Mouse (Mus musculus): Measurements from ENCODE around the gene Mcoln3. TPM values are rescaled to one million over a fixed set of nuclear protein-coding genes. Genes with fewer than 3 reads are reported as not detected.

Mcoln3 gene
- 0.06 and 0.27 TPM in 2 replicates for polyA plus RNA-seq (2012; rRNA removed)

- no peak for DNase-seq (ENCODE audit: low read depth, low spot score)
- WGBS, result 12% methylated on average over 35 of the region's 35 CpGs
These were observed at the start of gene Mcoln3 for GRCm38 (mm10) chr3:146117258-146117996. TSS of gene Mcoln3 (plus strand) at chr3:146117450.

GRCm38 (mm10) chr3:146069276-146069675 lies 48.0 kb upstream of the Mcoln3 start:
- WGBS, result 76% methylated on average over 4 of the region's 4 CpGs
- DNase-seq (ENCODE audit: low read depth, low spot score), result no peak

- WGBS, result 66% methylated on average over 7 of the region's 7 CpGs
- no peak for DNase-seq (ENCODE audit: low read depth, low spot score)
These were observed 44.5 kb upstream of the Mcoln3 start for GRCm38 (mm10) chr3:146072780-146073179.

GRCm38 (mm10) chr3:146080241-146080640 lies 37.0 kb upstream of the Mcoln3 start:
- DNase-seq (ENCODE audit: low read depth, low spot score), result no peak
- WGBS, result 86% methylated on average over 12 of the region's 12 CpGs

GRCm38 (mm10) chr3:146090988-146091657 lies 26.1 kb upstream of the Mcoln3 start:
- no peak for DNase-seq (ENCODE audit: low read depth, low spot score)
- 80% methylated on average over 13 of the region's 13 CpGs for WGBS

GRCm38 (mm10) chr3:146095066-146095465 lies 22.2 kb upstream of the Mcoln3 start:
- DNase-seq (ENCODE audit: low read depth, low spot score), result no peak
- 86% methylated on average over 10 of the region's 10 CpGs for WGBS

- WGBS, result 89% methylated on average over 7 of the region's 7 CpGs
These were observed 20.3 kb upstream of the Mcoln3 start for GRCm38 (mm10) chr3:146096986-146097385.

GRCm38 (mm10) chr3:146097861-146098260 lies 19.4 kb upstream of the Mcoln3 start:
- DNase-seq (ENCODE audit: low read depth, low spot score), result no peak
- WGBS, result 87% methylated on average over 4 of the region's 4 CpGs

More at GRCm38 (mm10) chr3:146096986-146097385, 20.3 kb upstream of the Mcoln3 start:
- no peak for DNase-seq (ENCODE audit: low read depth, low spot score)

GRCm38 (mm10) chr3:146099925-146100324 lies 17.3 kb upstream of the Mcoln3 start:
- no peak for DNase-seq (ENCODE audit: low read depth, low spot score)

GRCm38 (mm10) chr3:146102049-146102448 lies 15.2 kb upstream of the Mcoln3 start:
- DNase-seq (ENCODE audit: low read depth, low spot score), result no peak

GRCm38 (mm10) chr3:146107116-146107849 lies 10.0 kb upstream of the Mcoln3 start:
- no peak for DNase-seq (ENCODE audit: low read depth, low spot score)
- 6% methylated on average over 18 of the region's 18 CpGs for WGBS

More at GRCm38 (mm10) chr3:146102049-146102448, 15.2 kb upstream of the Mcoln3 start:
- WGBS, result 54% methylated on average over 6 of the region's 6 CpGs

GRCm38 (mm10) chr3:146107921-146108571 lies 9.2 kb upstream of the Mcoln3 start, which contains the start of gene Wdr63:
TSS of gene Wdr63 (minus strand) at chr3:146108130.
- DNase-seq (ENCODE audit: low read depth, low spot score), result peak; percentile 37
- 17% methylated on average over 18 of the region's 18 CpGs for WGBS

- 65% methylated on average over 2 of the region's 2 CpGs for WGBS
- DNase-seq (ENCODE audit: low read depth, low spot score), result no peak
These were observed 8.3 kb upstream of the Mcoln3 start for GRCm38 (mm10) chr3:146108945-146109344.

GRCm38 (mm10) chr3:146110358-146110757 lies 6.9 kb upstream of the Mcoln3 start:
- 44% methylated on average over 2 of the region's 2 CpGs for WGBS

GRCm38 (mm10) chr3:146110916-146111315 lies 6.3 kb upstream of the Mcoln3 start:
- no peak for DNase-seq (ENCODE audit: low read depth, low spot score)
- WGBS, result 68% methylated on average over 6 of the region's 6 CpGs

More at GRCm38 (mm10) chr3:146110358-146110757, 6.9 kb upstream of the Mcoln3 start:
- DNase-seq (ENCODE audit: low read depth, low spot score), result no peak

GRCm38 (mm10) chr3:146117997-146118457 lies 777 bp downstream of the Mcoln3 start:
- WGBS, result 60% methylated on average over 9 of the region's 9 CpGs
- DNase-seq (ENCODE audit: low read depth, low spot score), result no peak

- WGBS, result 35% methylated on average over 25 of the region's 25 CpGs
- DNase-seq (ENCODE audit: low read depth, low spot score), result no peak
These were observed 4.3 kb downstream of the Mcoln3 start for GRCm38 (mm10) chr3:146121310-146122124.

GRCm38 (mm10) chr3:146122125-146122420 lies 4.8 kb downstream of the Mcoln3 start:
- WGBS, result 74% methylated on average over 3 of the region's 3 CpGs
- DNase-seq (ENCODE audit: low read depth, low spot score), result no peak
